Mouse (Mus musculus): ENCODE data around the gene Paxbp1.

- no peak for TF ChIP-seq POLR2A (IDR thresholded peaks at IDR 0.05; ENCODE audit: low read depth, low read length)
- no peak for TF ChIP-seq CTCF (IDR thresholded peaks at IDR 0.05; ENCODE audit: borderline replicate concordance, insufficient read depth, low read length)
Observed at GRCm38 (mm10) chr16:90995498-90995897, 48.8 kb downstream of the Paxbp1 start.

Measured in embryonic fibroblast, embryonic 13.5 days (primary cell).